Mouse (Mus musculus) left cerebral cortex, adult 11 months (tissue): ENCODE measurements at regions not wholly inside any gene's neighbourhood (a gene's known extent, or its start where the extent isn't known, plus 50 kb on each side); places are given as distances from the start of the nearest gene placed in this dataset.

Experiments
- DNase-seq: peaks from one replicate; pipeline ENCODE4 v3.0.0; 2022; ENCODE audit warnings: low spot score

DNA sequence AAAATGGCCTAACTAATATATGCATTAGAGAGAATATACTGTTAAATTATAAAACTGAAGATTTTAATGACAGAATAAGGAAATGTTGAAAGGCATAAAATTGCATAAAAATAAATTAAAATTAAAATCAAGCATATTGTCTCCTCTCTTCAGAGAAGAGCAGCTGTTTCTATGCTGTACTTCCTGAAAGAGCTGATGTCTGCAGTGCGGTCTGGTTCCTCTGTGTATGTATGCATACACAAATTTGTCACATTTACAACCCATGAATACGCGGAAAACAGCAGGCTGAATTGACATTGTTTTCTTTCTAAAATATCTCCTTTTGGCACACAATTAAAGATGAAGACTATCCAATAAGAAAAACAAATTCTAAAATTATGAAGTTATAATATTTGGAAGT lies 278.5 kb downstream of the Olfr1505 start:
- no peak for DNase-seq

DNA sequence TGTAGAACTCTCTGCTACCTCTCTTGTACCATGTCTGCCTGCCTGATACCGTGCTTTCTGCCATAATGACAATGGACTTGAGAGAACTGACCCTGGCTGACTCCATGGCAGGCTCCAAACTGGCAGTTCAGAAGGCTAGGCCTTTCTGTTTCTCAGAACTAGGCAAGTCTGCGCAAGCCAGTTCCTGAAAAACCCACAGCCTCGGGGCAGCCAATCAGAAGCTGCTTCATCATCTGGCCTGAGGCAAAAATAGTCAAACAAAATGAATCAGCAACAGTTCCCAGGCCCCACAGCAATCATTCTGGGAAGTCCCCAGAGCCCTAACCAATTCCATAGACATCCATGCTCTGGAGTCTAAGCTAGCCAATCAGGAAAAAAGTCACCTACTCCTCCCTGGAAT lies 284.5 kb downstream of the Olfr1505 start:
- no peak for DNase-seq

DNA sequence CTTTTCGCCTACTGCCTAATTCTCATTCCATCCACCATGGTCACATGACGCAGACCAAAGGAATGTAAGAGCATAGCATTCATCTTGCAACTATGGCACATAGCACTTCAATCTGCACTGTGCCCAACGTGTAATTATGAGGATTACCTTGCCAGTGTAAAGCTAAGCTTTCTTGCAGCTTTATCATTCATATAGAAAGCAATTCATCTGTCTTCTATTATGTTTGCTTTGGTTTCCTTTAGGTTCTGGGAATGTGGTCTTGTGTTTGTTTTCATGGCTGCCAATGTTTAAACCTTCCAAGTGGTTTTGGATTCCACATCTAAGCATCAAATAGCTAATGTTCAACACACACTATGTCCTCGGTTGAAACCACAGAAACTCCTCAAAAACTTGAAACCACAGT lies 307.2 kb downstream of the Olfr1505 start:
- no peak for DNase-seq

DNA sequence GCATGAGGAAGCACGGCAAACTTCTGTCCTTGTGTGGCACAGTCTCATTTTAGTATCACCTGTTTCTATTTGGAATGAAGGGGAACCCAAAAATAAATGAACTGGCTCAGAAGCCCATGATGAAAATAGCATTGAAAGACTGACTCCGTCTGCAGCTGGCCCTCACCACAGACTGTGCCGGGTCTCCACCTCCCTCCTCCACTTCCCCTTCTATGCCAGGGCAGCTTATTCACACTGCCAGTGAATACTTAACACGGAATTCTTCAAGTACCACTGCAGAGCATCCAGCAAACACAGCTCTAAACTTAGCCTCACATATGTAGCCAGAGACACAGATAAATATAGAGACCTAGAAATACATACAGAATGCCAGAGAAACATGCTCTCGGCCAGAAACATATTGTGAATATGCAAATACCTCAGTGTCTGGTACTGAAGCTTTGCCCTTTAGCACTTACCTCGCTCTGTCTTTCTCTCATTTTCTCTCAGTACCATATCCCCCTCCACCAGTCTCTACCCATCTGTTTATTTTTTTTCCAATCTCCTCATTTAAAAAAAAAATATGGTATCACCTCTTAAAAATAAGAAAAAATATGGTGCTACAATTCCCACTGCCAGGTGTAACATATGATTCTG lies 311.8 kb downstream of the Olfr1505 start:
- peak; percentile 36 for DNase-seq

DNA sequence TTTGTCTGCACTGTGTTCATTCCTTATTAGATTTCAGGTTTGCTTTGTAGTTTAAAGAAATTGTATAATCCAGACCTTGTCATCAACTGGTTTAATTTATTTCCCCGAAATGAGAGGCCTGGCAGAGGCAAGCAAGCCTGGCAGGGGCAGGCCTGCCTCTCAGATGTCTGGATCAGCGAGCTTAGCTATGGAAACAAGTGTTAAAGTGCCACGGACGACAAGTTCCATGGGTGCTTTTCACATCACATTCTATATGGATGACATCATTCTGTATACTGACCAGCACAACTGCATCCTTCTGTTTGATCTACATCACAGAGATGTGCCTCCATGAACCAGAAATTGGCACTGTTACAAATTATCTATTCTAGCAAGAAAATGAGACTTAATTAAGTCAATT lies 312.5 kb downstream of the Olfr1505 start:
- no peak for DNase-seq

DNA sequence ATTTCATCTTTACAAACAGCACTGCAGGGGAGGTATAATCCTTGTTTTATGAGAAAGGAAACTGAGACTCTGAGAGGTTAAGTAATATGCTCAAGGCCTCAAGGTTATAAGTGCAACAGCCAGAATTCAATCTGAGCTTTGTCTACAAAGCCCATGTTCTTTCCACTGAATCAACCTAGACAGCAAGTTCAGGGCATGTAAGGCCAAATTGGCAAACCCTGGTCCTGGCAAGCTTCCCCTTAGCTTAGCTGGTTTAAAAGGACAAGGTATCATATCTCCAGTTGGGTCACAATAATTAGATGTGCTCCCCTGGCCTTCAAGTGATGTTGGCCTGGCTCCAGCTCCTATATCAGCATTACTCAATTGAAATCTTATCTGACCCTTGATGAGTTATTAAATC lies 313.2 kb downstream of the Olfr1505 start:
- DNase-seq: no peak

DNA sequence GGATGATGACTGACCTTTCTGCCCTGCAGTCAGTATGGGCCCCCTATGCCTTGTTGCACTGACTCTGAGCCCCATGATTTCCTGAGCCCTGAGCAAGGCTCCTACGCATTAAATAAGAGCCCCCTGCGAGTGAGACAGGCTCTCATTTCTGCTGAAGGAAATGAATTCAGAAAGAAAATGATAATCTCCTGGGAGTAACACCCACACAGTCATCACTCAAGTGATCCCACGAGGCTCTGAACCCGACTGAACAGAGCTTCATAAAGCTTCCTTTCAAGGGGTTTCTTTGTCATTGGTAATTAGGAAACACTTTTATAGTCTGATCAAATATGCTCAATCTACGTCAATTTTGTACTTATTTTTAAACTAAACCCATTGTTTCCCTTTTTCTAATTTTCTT lies 330.2 kb downstream of the Olfr1505 start:
- DNase-seq: no peak

DNA sequence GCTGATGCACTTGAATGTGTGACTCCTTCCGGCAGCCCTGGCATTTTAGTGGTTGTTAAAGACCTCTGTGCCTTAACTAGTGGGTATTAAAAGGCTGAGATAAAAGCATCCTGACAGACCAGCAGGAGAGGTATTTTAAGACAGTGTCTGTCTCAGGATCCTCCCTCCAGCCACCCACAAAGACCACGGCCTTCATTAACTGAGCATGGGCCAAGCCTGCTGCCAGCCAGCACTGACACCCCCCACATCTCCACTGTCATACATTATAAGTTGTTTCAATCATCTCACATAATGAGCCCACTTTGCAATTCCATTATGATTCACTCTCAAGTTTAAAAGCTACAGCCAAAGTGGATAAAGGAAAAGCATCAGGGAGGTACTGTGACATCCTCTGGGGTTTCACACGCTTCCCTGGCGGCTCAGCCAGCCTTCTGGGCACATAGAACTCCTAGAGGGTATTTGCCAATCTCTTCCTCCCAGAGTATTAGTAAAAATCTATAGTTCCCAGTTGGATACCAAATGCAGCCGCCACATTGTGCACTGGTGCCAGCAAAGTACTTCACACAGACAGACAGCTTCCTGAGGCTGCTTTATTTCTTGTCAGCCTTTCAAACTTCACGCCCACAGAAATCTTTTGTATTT lies 333.8 kb downstream of the Olfr1505 start:
- DNase-seq: no peak

DNA sequence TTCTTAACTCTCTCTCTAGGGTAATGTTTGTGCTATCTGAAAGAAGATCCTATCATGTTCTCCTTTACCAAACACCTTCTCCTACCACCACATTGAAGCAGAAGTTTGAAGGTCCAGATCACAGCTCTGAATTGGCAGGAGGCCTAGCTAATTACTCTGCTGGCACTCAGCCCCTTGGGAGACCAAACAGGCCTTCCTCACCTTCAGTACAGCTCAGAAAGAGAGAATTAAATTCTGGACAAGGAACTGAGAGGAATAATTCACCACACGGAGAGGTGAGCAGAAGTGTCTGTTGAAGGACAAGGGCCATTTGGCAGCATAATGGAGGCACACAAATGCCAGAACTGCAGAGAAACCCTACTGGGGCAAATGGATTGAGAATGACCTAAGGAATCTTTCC lies 334.6 kb downstream of the Olfr1505 start:
- DNase-seq: no peak

DNA sequence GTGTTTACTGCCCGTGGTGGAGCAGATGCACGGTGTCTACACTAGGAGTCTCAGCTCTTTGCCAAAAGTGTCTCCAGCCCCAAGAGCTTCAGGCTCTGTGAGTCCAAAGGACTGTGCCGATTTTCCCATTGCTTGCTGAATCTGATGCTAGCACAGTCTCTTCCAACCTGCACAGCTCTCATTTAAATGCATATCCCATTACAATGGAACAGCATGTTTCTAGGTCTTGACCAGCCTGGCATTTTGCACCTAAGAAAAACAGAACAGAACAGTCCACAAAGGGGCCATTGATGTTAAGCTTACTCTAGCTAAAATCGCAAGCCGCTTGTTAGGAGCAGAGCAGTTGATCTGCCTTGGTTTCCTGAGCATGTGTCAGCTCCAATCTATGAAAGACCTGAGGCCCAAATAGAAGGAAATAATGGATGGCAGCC lies 339.2 kb downstream of the Tle4 start:
- DNase-seq: no peak

DNA sequence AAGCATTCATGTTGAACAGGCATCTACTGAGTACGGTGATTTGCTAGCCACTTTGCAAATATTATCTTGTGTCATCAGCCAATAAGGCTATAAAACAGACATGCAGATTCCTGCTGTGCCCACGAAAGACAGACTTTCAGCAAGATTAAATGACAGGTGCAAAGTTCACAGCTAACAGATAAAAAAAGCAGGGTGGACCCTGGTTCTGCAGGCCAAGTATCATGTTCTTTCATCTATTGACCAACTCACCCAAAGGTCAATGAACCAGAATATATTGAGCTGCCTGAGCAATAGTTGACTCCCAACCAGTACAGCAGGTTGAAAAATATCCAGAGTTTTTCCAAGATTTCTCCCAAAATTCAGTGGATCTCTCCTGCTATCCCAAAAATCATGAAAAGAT lies 338.6 kb downstream of the Tle4 start:
- DNase-seq: no peak

DNA sequence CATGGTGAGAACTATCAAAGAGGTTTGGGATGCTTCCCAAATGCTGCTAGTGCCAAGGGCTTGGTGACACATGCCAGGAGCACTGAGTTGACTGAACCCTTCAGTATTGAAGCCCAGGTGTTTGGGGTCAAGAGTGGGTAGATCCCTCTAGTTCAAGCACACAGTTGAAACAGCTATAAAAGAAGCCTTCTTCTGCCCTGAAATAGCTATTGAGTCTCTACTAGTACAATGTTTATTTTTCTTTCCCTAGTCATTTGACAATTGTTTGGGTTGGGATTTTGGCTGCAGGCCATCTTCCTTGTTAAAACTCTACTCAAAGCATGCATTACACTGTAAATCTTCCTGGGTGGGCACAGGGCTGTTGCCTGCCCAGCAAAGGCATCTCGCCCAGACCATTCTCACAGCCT lies 308.5 kb downstream of the Tle4 start:
- no peak for DNase-seq

DNA sequence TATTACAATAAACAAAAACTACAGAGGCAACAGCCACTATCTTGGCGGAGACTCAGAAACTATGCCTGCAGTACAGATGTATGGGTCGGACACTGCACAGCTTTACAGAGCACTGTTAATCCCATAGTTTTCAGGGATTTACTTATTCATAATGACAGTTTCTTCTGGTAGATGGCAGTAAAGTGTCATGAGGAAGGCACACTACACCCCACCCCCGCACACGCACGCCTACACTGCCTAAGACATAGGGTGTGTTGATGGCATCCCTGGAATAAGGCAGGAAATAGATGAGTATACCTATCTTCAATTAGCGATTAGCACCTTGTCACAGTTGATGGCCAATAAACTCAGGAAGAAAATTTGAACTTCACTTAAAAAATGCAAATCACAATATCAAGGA lies 306.9 kb downstream of the Tle4 start:
- DNase-seq: no peak

DNA sequence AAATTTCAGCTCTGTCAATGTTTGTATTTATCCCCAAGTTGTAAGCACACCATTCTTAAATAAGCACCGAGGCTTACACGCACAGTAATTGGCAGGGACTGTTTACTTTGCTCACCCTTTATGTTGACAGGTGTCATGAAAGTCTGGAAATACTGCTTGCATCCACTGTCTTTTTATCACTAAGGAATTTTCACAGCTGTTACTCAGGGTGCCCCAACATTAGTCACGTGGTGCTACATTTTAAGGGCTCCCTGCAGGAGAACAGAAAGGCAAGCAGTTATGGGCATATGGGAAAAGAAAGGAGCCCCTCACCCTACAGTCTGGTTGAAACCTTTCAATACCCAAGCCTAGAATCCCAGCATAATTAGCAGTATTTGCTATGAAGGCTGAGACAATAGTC lies 304.7 kb downstream of the Tle4 start:
- no peak for DNase-seq

DNA sequence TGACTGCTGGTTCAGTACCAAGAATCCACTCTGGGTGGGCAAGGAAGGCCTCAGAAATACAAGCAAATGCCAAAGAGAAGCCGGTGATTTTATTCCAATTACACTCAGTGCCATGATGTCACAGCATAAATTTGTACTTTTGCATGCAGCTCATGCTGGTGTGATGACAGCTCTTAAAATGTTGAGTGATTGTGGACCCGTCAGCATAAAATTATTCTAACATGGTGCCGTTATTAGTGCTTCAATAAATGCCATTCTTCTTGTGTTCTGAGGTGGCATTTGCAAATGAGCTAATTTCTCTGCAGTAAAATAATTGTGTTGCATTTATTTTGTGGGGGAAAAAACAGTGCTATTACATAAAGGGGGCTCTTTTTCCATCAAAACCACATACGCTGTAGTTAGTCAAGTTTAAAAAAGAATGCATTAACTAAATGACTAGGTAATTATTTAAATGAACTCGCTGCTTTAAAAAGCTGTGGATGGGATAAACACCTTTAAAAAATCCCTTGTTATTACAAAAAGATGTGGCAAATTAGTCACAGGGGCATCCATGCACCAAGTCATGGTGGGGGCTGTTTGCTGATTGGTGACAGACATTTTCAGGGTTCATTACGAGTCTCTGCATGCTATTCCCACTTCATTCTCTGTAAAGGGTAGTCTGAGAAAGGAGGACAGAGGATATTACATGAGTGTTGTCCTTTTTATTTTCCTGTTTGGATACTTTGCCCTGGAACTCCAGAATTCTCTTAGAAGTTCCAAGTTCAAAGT lies 296.5 kb downstream of the Tle4 start:
- DNase-seq: no peak

DNA sequence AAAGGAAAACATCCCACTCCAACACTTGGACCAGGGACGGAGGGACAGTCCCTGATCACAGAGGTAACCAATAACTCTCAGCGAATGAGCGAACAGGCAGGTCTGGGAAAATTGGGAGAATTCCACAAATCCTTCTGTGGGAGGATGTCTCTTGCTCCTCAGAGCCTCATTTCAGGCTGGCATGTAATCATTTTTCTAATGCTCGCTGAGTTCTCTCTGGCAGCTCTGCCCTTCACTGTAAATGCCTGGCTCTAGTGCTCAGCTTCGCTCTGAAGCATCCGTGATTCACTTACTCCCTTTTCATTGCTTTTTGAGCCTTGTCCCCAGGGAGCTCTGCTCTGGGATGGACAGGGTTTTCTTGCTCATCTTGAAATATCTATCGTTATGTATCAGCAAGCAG lies 283.6 kb downstream of the Tle4 start:
- DNase-seq: no peak

DNA sequence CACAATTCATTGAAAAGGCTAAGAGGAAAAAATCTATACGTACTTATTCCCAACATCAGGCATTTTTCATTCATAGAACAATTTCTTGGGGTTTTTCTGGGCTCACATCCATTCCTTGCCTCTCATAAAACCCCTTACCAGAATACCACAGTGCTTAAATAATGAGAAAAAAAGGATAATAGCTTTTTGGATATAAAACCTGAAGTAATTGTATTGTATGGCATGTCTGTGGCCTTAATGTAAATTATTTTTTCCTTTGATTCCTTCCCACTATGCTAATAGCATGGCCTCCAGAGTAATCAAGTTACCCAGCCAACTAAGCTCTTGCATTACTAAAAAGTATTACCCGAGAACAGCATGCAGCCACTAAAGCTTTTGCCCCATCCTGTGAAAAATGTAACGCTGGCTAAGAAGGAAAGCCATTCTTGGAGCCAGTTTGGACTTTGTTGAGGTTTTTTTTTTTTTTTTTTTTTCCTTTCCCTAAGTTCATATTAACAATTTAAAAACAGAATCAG lies 278.1 kb downstream of the Tle4 start:
- DNase-seq: no peak

DNA sequence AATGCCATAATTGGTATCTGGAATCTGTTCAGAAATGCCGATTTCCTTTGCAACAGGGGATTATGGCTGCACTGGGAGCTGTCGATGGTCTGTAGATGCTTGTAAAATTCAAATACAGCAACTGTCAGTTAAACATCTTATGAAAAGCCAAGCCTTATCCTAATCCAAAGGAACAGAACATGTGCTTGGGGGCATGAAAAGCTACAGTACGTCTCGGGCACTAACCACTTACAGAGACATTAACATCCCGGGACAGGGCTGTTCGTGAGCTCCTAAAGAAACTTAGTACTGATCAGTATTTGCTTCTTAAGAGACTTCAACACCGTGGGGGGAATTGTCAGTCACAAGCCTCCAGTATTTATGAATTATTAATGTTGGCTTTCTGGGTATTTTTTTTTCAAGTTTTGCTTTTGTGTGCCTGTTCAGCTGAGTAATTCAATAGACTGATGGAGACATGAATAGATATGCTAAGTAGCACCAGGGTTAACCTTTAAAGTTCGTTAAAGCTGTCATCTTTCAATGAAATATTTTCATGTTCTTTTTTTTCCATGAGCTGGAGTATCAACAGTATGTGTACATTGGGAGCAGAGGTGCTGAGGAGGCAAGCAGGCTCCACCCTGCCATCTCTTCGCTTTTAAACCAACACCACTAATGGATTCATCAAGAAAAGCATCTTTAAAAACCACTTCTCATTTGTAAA lies 272.3 kb downstream of the Tle4 start:
- DNase-seq: no peak

DNA sequence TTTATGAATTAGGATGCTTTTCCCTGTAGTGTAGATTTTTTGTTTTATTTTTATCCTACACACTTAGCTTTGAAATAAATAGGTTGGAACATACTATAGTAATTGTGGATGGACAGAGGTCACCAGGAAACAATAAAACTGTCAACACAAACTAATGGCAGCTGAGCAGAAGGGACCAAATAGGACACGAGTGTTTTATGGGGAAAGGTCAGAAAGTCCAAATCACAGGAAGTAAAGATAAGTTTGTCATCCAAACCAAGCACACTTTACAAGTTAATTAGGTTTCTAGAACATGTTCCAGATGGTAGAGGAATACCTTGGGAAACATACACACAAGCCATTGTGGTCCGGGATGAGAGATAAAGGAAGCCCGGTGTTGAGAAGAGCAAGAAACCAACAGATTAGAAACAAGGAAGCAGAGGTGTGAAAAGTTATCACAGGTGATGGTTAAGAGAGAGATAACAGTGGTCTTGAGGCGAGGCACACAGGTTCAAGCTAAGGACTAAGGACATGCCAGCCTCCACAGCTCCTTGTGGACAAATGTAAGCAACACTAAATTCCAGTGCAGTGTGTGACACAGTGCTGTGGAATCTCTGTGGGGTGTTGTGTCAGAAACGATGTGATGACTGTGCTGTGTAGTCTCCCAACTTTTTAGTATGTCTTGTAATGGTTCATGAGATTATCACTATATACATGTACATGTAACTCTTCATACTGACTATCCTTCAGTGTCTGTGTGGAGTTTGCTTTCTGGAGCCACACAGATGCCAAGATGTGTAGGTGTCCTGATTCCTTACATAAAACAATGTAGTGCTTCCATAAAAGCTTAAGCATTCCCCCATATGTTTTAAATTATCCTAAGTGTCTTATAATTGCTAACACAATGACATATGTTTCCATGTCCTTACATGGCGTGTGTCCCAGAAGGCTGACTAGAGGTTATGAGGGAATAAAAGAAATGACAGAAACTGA lies 264.5 kb downstream of the Tle4 start:
- DNase-seq: no peak

DNA sequence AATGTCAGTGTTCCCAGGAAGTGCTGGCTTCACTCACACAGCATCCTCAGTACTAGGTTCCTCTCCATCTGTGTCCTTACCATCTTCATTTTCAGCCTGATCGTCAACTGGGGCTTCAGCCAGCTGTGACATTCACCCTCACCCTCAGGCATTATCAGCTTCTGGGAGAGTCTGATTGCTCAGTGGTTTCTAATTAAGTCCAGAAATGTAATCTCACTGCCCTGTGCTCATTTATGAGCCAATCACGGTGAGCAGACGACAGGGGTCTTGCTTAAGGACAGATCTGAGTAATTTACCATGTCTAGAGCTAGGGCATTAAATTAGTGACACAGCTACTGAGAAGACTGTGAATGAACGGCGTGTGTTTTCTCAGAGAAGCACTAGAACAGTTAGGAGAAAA lies 260.8 kb downstream of the Tle4 start:
- DNase-seq: no peak

DNA sequence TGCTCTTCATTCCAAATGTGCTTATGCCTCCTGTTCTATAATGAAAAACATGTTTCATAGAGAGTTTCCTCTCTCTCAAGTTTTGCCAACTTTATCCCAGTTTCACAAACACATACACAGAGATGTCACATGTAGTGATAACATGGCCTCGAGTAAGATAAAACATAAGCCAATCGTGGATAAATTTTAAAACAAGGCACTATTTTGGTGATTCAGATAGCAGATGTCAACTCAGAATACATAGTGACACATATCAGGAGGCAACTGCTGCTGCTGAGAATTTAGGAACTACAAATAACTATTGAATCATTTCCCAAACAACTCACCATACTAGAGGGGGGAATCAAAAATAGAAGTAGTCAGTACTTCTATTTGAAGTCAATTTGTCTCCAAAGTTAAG lies 257.1 kb downstream of the Tle4 start:
- no peak for DNase-seq
